Mouse (Mus musculus): ENCODE results near the gene Fgfr2. TPM values are rescaled to one million over a fixed set of nuclear protein-coding genes. Genes with fewer than 3 reads are reported as not detected.

Fgfr2 gene
- polyA plus RNA-seq, 1 experiment: 0.17 TPM

- H3K27me3 ChIP-seq (ENCODE audit: control insufficient read depth, insufficient read depth, insufficient read length): peaks cover 16% of the 10 kb centered on the region
- TF ChIP-seq E2F4 (IDR thresholded peaks at IDR 0.05; ENCODE audit: insufficient read depth) (no peak), MAX (IDR thresholded peaks at IDR 0.05; ENCODE audit: low read depth) (no peak), CEBPB (IDR thresholded peaks at IDR 0.05; ENCODE audit: insufficient read depth, poor library complexity, severe bottlenecking) (no peak), MYOG (IDR thresholded peaks at IDR 0.05; ENCODE audit: control insufficient read depth in 1 of 3, insufficient read depth in 1 of 3, insufficient read length in 2 of 3, low read depth in 2 of 3) (no peak), REST (IDR thresholded peaks at IDR 0.05; ENCODE audit: insufficient read depth, insufficient read length) (no peak), TCF12 (IDR thresholded peaks at IDR 0.05; ENCODE audit: insufficient read depth, poor library complexity, severe bottlenecking) (no peak), POLR2A (IDR thresholded peaks at IDR 0.05; ENCODE audit: insufficient read length, low read depth) (no peak), USF1 (IDR thresholded peaks at IDR 0.05; ENCODE audit: low read depth) (no peak), TCF3 (IDR thresholded peaks at IDR 0.05; ENCODE audit: insufficient read length, low read depth) (no peak), SRF (IDR thresholded peaks at IDR 0.05; ENCODE audit: control insufficient read depth, insufficient read length, low read depth) (no peak), POLR2AphosphoS2 (IDR thresholded peaks at IDR 0.05; ENCODE audit: insufficient read length, low read depth) (no peak), MYOD1 (IDR thresholded peaks at IDR 0.05; ENCODE audit: control insufficient read depth in 1 of 3, insufficient read length in 2 of 3, low read depth in 2 of 3) (no peak)
- no peaks in the 10 kb centered on the region for H3K79me2 ChIP-seq (ENCODE audit: control insufficient read depth, insufficient read depth)
- no peak overlapping the region for H3K4me2 ChIP-seq (ENCODE audit: low read depth)
- H3ac ChIP-seq (ENCODE audit: control insufficient read depth, insufficient read length): no peak overlapping the region
- no peaks in the 10 kb centered on the region for H3K36me3 ChIP-seq (ENCODE audit: control insufficient read depth, insufficient read depth)
- no peak overlapping the region for H3K4me3 ChIP-seq
These were observed 2095.6 kb downstream of the Fgfr2 start for GRCm38 (mm10) chr7:131027557-131027956.

GRCm38 (mm10) chr7:131024807-131025206, 2098.3 kb downstream of the Fgfr2 start:
- Histone ChIP-seq H3K4me2 (ENCODE audit: low read depth) (no peak overlapping the region), H3K79me2 (ENCODE audit: control insufficient read depth, insufficient read depth) (no peaks in the 10 kb centered on the region), H3K27me3 (ENCODE audit: control insufficient read depth, insufficient read depth, insufficient read length) (peaks cover 2% of the 10 kb centered on the region), H3ac (ENCODE audit: control insufficient read depth, insufficient read length) (no peak overlapping the region), H3K4me3 (no peak overlapping the region), H3K36me3 (ENCODE audit: control insufficient read depth, insufficient read depth) (no peaks in the 10 kb centered on the region)
- TF ChIP-seq E2F4 (IDR thresholded peaks at IDR 0.05; ENCODE audit: insufficient read depth): no peak
- TF ChIP-seq MYOD1 (IDR thresholded peaks at IDR 0.05; ENCODE audit: control insufficient read depth in 1 of 3, insufficient read length in 2 of 3, low read depth in 2 of 3): no peak
- no peak for TF ChIP-seq USF1 (IDR thresholded peaks at IDR 0.05; ENCODE audit: low read depth)
- TF ChIP-seq TCF12 (IDR thresholded peaks at IDR 0.05; ENCODE audit: insufficient read depth, poor library complexity, severe bottlenecking): no peak
- TF ChIP-seq SRF (IDR thresholded peaks at IDR 0.05; ENCODE audit: control insufficient read depth, insufficient read length, low read depth): no peak
- TF ChIP-seq POLR2A (IDR thresholded peaks at IDR 0.05; ENCODE audit: insufficient read length, low read depth): no peak
- no peak for TF ChIP-seq POLR2AphosphoS2 (IDR thresholded peaks at IDR 0.05; ENCODE audit: insufficient read length, low read depth)
- no peak for TF ChIP-seq REST (IDR thresholded peaks at IDR 0.05; ENCODE audit: insufficient read depth, insufficient read length)
- no peak for TF ChIP-seq MYOG (IDR thresholded peaks at IDR 0.05; ENCODE audit: control insufficient read depth in 1 of 3, insufficient read depth in 1 of 3, insufficient read length in 2 of 3, low read depth in 2 of 3)
- no peak for TF ChIP-seq CEBPB (IDR thresholded peaks at IDR 0.05; ENCODE audit: insufficient read depth, poor library complexity, severe bottlenecking)

- Histone ChIP-seq H3K36me3 (ENCODE audit: control insufficient read depth, insufficient read depth) (no peaks in the 10 kb centered on the region), H3K27me3 (ENCODE audit: control insufficient read depth, insufficient read depth, insufficient read length) (no peaks in the 10 kb centered on the region), H3K4me3 (no peak overlapping the region), H3K79me2 (ENCODE audit: control insufficient read depth, insufficient read depth) (no peaks in the 10 kb centered on the region), H3ac (ENCODE audit: control insufficient read depth, insufficient read length) (no peak overlapping the region), H3K4me2 (ENCODE audit: low read depth) (no peak overlapping the region)
- TF ChIP-seq MAX (IDR thresholded peaks at IDR 0.05; ENCODE audit: low read depth) (no peak), TCF12 (IDR thresholded peaks at IDR 0.05; ENCODE audit: insufficient read depth, poor library complexity, severe bottlenecking) (no peak), MYOD1 (IDR thresholded peaks at IDR 0.05; ENCODE audit: control insufficient read depth in 1 of 3, insufficient read length in 2 of 3, low read depth in 2 of 3) (no peak), E2F4 (IDR thresholded peaks at IDR 0.05; ENCODE audit: insufficient read depth) (no peak), REST (IDR thresholded peaks at IDR 0.05; ENCODE audit: insufficient read depth, insufficient read length) (no peak), SRF (IDR thresholded peaks at IDR 0.05; ENCODE audit: control insufficient read depth, insufficient read length, low read depth) (no peak), USF1 (IDR thresholded peaks at IDR 0.05; ENCODE audit: low read depth) (no peak), POLR2A (IDR thresholded peaks at IDR 0.05; ENCODE audit: insufficient read length, low read depth) (no peak), MYOG (IDR thresholded peaks at IDR 0.05; ENCODE audit: control insufficient read depth in 1 of 3, insufficient read depth in 1 of 3, insufficient read length in 2 of 3, low read depth in 2 of 3) (no peak), POLR2AphosphoS2 (IDR thresholded peaks at IDR 0.05; ENCODE audit: insufficient read length, low read depth) (no peak), TCF3 (IDR thresholded peaks at IDR 0.05; ENCODE audit: insufficient read length, low read depth) (no peak), CEBPB (IDR thresholded peaks at IDR 0.05; ENCODE audit: insufficient read depth, poor library complexity, severe bottlenecking) (no peak)
These were observed 2104.0 kb downstream of the Fgfr2 start for GRCm38 (mm10) chr7:131019181-131019580.

- no peak overlapping the region for H3K4me2 ChIP-seq (ENCODE audit: low read depth)
- no peak for TF ChIP-seq REST (IDR thresholded peaks at IDR 0.05; ENCODE audit: insufficient read depth, insufficient read length)
- TF ChIP-seq SRF (IDR thresholded peaks at IDR 0.05; ENCODE audit: control insufficient read depth, insufficient read length, low read depth): no peak
These were observed 2111.2 kb downstream of the Fgfr2 start for GRCm38 (mm10) chr7:131011901-131012300.

GRCm38 (mm10) chr7:131009178-131009577, 2114.0 kb downstream of the Fgfr2 start:
- TF ChIP-seq MYOD1 (IDR thresholded peaks at IDR 0.05; ENCODE audit: control insufficient read depth in 1 of 3, insufficient read length in 2 of 3, low read depth in 2 of 3) (no peak), TCF3 (IDR thresholded peaks at IDR 0.05; ENCODE audit: insufficient read length, low read depth) (no peak), TCF12 (IDR thresholded peaks at IDR 0.05; ENCODE audit: insufficient read depth, poor library complexity, severe bottlenecking) (no peak), POLR2A (IDR thresholded peaks at IDR 0.05; ENCODE audit: insufficient read length, low read depth) (no peak), REST (IDR thresholded peaks at IDR 0.05; ENCODE audit: insufficient read depth, insufficient read length) (no peak), POLR2AphosphoS2 (IDR thresholded peaks at IDR 0.05; ENCODE audit: insufficient read length, low read depth) (no peak), E2F4 (IDR thresholded peaks at IDR 0.05; ENCODE audit: insufficient read depth) (no peak), USF1 (IDR thresholded peaks at IDR 0.05; ENCODE audit: low read depth) (no peak), SRF (IDR thresholded peaks at IDR 0.05; ENCODE audit: control insufficient read depth, insufficient read length, low read depth) (no peak), MYOG (IDR thresholded peaks at IDR 0.05; ENCODE audit: control insufficient read depth in 1 of 3, insufficient read depth in 1 of 3, insufficient read length in 2 of 3, low read depth in 2 of 3) (no peak), CEBPB (IDR thresholded peaks at IDR 0.05; ENCODE audit: insufficient read depth, poor library complexity, severe bottlenecking) (no peak)

More at GRCm38 (mm10) chr7:131011901-131012300, 2111.2 kb downstream of the Fgfr2 start:
- H3K79me2 ChIP-seq (ENCODE audit: control insufficient read depth, insufficient read depth): no peaks in the 10 kb centered on the region
- H3K36me3 ChIP-seq (ENCODE audit: control insufficient read depth, insufficient read depth): no peaks in the 10 kb centered on the region
- H3K4me3 ChIP-seq: no peak overlapping the region
- no peak overlapping the region for H3ac ChIP-seq (ENCODE audit: control insufficient read depth, insufficient read length)
- no peaks in the 10 kb centered on the region for H3K27me3 ChIP-seq (ENCODE audit: control insufficient read depth, insufficient read depth, insufficient read length)

More at GRCm38 (mm10) chr7:131009178-131009577, 2114.0 kb downstream of the Fgfr2 start:
- Histone ChIP-seq H3K4me3 (no peak overlapping the region), H3K27me3 (ENCODE audit: control insufficient read depth, insufficient read depth, insufficient read length) (no peaks in the 10 kb centered on the region), H3ac (ENCODE audit: control insufficient read depth, insufficient read length) (no peak overlapping the region), H3K79me2 (ENCODE audit: control insufficient read depth, insufficient read depth) (no peaks in the 10 kb centered on the region), H3K4me2 (ENCODE audit: low read depth) (no peak overlapping the region), H3K36me3 (ENCODE audit: control insufficient read depth, insufficient read depth) (no peaks in the 10 kb centered on the region)
